Mouse (Mus musculus): Measurements from ENCODE around the gene Vamp3. TPM values are rescaled to one million over a fixed set of nuclear protein-coding genes. Genes with fewer than 3 reads are reported as not detected.
A peak's percentile ranks its signal among the peaks of the same experiment; 100 is the strongest.

Gene Vamp3
- polyA plus RNA-seq, 1 experiment from 2014 or later, result 122 TPM

DNA sequence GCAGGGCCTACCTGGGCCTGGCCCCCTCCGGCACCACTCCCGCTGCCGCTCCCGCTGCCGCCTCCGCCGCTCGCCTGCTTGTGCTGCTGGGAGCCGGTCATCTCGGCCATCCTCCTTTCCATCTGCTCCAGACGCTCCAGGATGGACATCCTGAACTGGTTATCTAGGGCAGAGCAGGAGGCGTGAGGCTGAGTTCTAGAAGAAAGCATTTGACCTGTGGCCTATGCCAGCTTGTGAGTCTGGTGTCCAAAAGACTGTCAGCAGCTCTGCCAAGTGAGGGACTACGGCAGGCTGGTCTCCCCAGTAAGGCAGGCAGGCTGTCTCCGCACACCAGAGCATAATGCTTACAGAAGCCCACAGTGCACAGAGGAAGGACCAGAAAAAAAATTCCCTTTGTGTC lies 31.1 kb upstream of the Vamp3 start:
- Histone ChIP-seq H3K4me1 (ENCODE audit: control insufficient read depth, insufficient read depth, low read length) (no peaks in the 10 kb centered on the region), H3K4me2 (ENCODE audit: low read depth, low read length) (no peak overlapping the region), H3K4me3 (ENCODE audit: low read length) (no peak overlapping the region), H3K9ac (ENCODE audit: low read depth, low read length) (no peak overlapping the region), H3K36me3 (ENCODE audit: control insufficient read depth, insufficient read depth, low read length) (no peaks in the 10 kb centered on the region), H3K9me3 (ENCODE audit: control insufficient read depth, low read length) (no peaks in the 10 kb centered on the region), H3K27ac (ENCODE audit: low read length) (no peak overlapping the region), H3K27me3 (replicated peaks; ENCODE audit: control insufficient read depth, insufficient read depth, low read length) (no peaks in the 10 kb centered on the region)
- no peak for ATAC-seq
- 85% methylated on average over 14 of the region's 14 CpGs for WGBS

GRCm38 (mm10) chr4:151087358-151087757 lies 29.6 kb upstream of the Vamp3 start:
- Histone ChIP-seq H3K4me2 (ENCODE audit: low read depth, low read length) (no peak overlapping the region), H3K4me3 (ENCODE audit: low read length) (no peak overlapping the region), H3K36me3 (ENCODE audit: control insufficient read depth, insufficient read depth, low read length) (no peaks in the 10 kb centered on the region), H3K9ac (ENCODE audit: low read depth, low read length) (no peak overlapping the region), H3K27me3 (replicated peaks; ENCODE audit: control insufficient read depth, insufficient read depth, low read length) (no peaks in the 10 kb centered on the region), H3K27ac (ENCODE audit: low read length) (no peak overlapping the region), H3K9me3 (ENCODE audit: control insufficient read depth, low read length) (no peaks in the 10 kb centered on the region), H3K4me1 (ENCODE audit: control insufficient read depth, insufficient read depth, low read length) (no peaks in the 10 kb centered on the region)
- 96% methylated on average over 1 of the region's 1 CpGs for WGBS
- ATAC-seq, result no peak

GRCm38 (mm10) chr4:151083027-151083426 lies 25.3 kb upstream of the Vamp3 start:
- H3K4me3 ChIP-seq (ENCODE audit: low read length), result no peak overlapping the region
- no peaks in the 10 kb centered on the region for H3K4me1 ChIP-seq (ENCODE audit: control insufficient read depth, insufficient read depth, low read length)
- H3K9me3 ChIP-seq (ENCODE audit: control insufficient read depth, low read length), result no peaks in the 10 kb centered on the region
- H3K27me3 ChIP-seq (replicated peaks; ENCODE audit: control insufficient read depth, insufficient read depth, low read length), result no peaks in the 10 kb centered on the region
- H3K36me3 ChIP-seq (ENCODE audit: control insufficient read depth, insufficient read depth, low read length), result no peaks in the 10 kb centered on the region
- H3K9ac ChIP-seq (ENCODE audit: low read depth, low read length), result no peak overlapping the region
- no peak overlapping the region for H3K27ac ChIP-seq (ENCODE audit: low read length)
- 73% methylated on average over 5 of the region's 5 CpGs for WGBS
- no peak for ATAC-seq
- H3K4me2 ChIP-seq (ENCODE audit: low read depth, low read length), result no peak overlapping the region

- ATAC-seq, result no peak
- Histone ChIP-seq H3K27ac (ENCODE audit: low read length) (no peak overlapping the region), H3K4me2 (ENCODE audit: low read depth, low read length) (no peak overlapping the region), H3K9me3 (ENCODE audit: control insufficient read depth, low read length) (no peaks in the 10 kb centered on the region), H3K36me3 (ENCODE audit: control insufficient read depth, insufficient read depth, low read length) (no peaks in the 10 kb centered on the region), H3K9ac (ENCODE audit: low read depth, low read length) (no peak overlapping the region), H3K27me3 (replicated peaks; ENCODE audit: control insufficient read depth, insufficient read depth, low read length) (no peaks in the 10 kb centered on the region), H3K4me1 (ENCODE audit: control insufficient read depth, insufficient read depth, low read length) (no peaks in the 10 kb centered on the region), H3K4me3 (ENCODE audit: low read length) (no peak overlapping the region)
- 92% methylated on average over 13 of the region's 13 CpGs for WGBS
Observed at GRCm38 (mm10) chr4:151081977-151082376, 24.2 kb upstream of the Vamp3 start.

GRCm38 (mm10) chr4:151081355-151081754 lies 23.6 kb upstream of the Vamp3 start:
- H3K36me3 ChIP-seq (ENCODE audit: control insufficient read depth, insufficient read depth, low read length), result no peaks in the 10 kb centered on the region
- 70% methylated on average over 2 of the region's 2 CpGs for WGBS
- no peaks in the 10 kb centered on the region for H3K4me1 ChIP-seq (ENCODE audit: control insufficient read depth, insufficient read depth, low read length)
- no peak overlapping the region for H3K4me3 ChIP-seq (ENCODE audit: low read length)
- no peak overlapping the region for H3K9ac ChIP-seq (ENCODE audit: low read depth, low read length)
- no peak overlapping the region for H3K27ac ChIP-seq (ENCODE audit: low read length)
- H3K27me3 ChIP-seq (replicated peaks; ENCODE audit: control insufficient read depth, insufficient read depth, low read length), result no peaks in the 10 kb centered on the region
- no peak for ATAC-seq
- H3K9me3 ChIP-seq (ENCODE audit: control insufficient read depth, low read length), result no peaks in the 10 kb centered on the region
- no peak overlapping the region for H3K4me2 ChIP-seq (ENCODE audit: low read depth, low read length)

DNA sequence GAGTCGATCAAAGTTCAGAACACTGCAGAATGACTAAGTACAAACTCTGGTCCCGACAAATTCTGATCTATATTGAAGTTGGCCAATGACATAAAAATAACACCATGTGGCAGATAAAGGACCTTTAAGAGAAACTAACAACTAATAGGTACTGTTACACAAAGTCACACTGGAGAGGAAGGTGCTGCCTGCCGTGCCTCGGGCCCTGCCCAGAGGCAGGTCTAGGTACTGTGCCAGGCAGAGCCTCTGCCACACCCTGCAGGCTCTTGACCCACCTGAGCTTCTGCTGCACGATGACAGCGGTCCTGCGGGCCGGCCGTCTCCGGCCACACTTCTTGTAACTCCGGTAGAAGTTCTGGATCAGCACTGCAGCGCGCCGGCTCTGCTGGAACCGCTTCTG lies 17.1 kb upstream of the Vamp3 start:
- 0 out of 2 replicates have a peak, but pooled peaks have one; percentile 50 for ATAC-seq
- Histone ChIP-seq H3K27me3 (replicated peaks; ENCODE audit: control insufficient read depth, insufficient read depth, low read length) (no peaks in the 10 kb centered on the region), H3K4me2 (ENCODE audit: low read depth, low read length) (no peak overlapping the region), H3K4me1 (ENCODE audit: control insufficient read depth, insufficient read depth, low read length) (no peaks in the 10 kb centered on the region), H3K36me3 (ENCODE audit: control insufficient read depth, insufficient read depth, low read length) (no peaks in the 10 kb centered on the region), H3K27ac (ENCODE audit: low read length) (no peak overlapping the region), H3K4me3 (ENCODE audit: low read length) (no peak overlapping the region), H3K9ac (ENCODE audit: low read depth, low read length) (no peak overlapping the region), H3K9me3 (ENCODE audit: control insufficient read depth, low read length) (no peaks in the 10 kb centered on the region)
- WGBS, result 85% methylated on average over 15 of the region's 15 CpGs

GRCm38 (mm10) chr4:151073108-151073744 lies 15.5 kb upstream of the Vamp3 start:
- ATAC-seq, result peak; percentile 62; the same call in 1 of the 2 replicates
- H3K36me3 ChIP-seq (ENCODE audit: control insufficient read depth, insufficient read depth, low read length), result no peaks in the 10 kb centered on the region
- H3K27ac ChIP-seq (ENCODE audit: low read length), result no peak overlapping the region
- H3K4me2 ChIP-seq (ENCODE audit: low read depth, low read length), result no peak overlapping the region
- WGBS, result 50% methylated on average over 13 of the region's 13 CpGs
- H3K4me3 ChIP-seq (ENCODE audit: low read length), result no peak overlapping the region
- H3K4me1 ChIP-seq (ENCODE audit: control insufficient read depth, insufficient read depth, low read length), result no peaks in the 10 kb centered on the region
- H3K9me3 ChIP-seq (ENCODE audit: control insufficient read depth, low read length), result no peaks in the 10 kb centered on the region
- H3K27me3 ChIP-seq (replicated peaks; ENCODE audit: control insufficient read depth, insufficient read depth, low read length), result no peaks in the 10 kb centered on the region
- H3K9ac ChIP-seq (ENCODE audit: low read depth, low read length), result no peak overlapping the region

DNA sequence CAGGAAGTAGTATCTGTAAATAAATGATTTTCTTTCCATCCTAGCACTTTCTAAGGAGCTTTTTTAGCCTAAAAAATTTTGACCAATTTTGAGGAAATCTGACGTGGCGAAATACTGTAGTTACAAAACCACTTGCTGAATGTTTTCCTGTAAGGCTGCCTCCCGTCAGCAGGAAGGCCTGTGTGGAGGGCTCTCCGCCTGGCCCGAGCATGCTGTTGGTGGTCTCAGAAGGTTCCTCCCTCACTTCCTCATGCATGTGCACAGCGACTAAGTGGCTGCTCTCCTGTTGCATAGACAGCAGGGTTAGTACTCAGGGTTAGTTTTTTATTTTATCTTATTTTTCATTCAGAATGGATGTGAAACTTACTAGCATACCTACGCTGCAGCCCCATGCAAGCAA lies 13.2 kb upstream of the Vamp3 start:
- 82% methylated on average over 7 of the region's 7 CpGs for WGBS
- H3K9me3 ChIP-seq (ENCODE audit: control insufficient read depth, low read length), result no peaks in the 10 kb centered on the region
- no peak overlapping the region for H3K27ac ChIP-seq (ENCODE audit: low read length)
- H3K9ac ChIP-seq (ENCODE audit: low read depth, low read length), result no peak overlapping the region
- H3K4me1 ChIP-seq (ENCODE audit: control insufficient read depth, insufficient read depth, low read length), result no peaks in the 10 kb centered on the region
- no peak for ATAC-seq
- H3K36me3 ChIP-seq (ENCODE audit: control insufficient read depth, insufficient read depth, low read length), result no peaks in the 10 kb centered on the region
- no peak overlapping the region for H3K4me2 ChIP-seq (ENCODE audit: low read depth, low read length)
- H3K4me3 ChIP-seq (ENCODE audit: low read length), result no peak overlapping the region
- H3K27me3 ChIP-seq (replicated peaks; ENCODE audit: control insufficient read depth, insufficient read depth, low read length), result no peaks in the 10 kb centered on the region

GRCm38 (mm10) chr4:151068751-151069150 lies 11.0 kb upstream of the Vamp3 start:
- Histone ChIP-seq H3K36me3 (ENCODE audit: control insufficient read depth, insufficient read depth, low read length) (no peaks in the 10 kb centered on the region), H3K4me1 (ENCODE audit: control insufficient read depth, insufficient read depth, low read length) (no peaks in the 10 kb centered on the region), H3K4me2 (ENCODE audit: low read depth, low read length) (no peak overlapping the region), H3K27me3 (replicated peaks; ENCODE audit: control insufficient read depth, insufficient read depth, low read length) (no peaks in the 10 kb centered on the region), H3K27ac (ENCODE audit: low read length) (no peak overlapping the region), H3K9me3 (ENCODE audit: control insufficient read depth, low read length) (no peaks in the 10 kb centered on the region), H3K9ac (ENCODE audit: low read depth, low read length) (no peak overlapping the region), H3K4me3 (ENCODE audit: low read length) (no peak overlapping the region)
- no peak for ATAC-seq
- 70% methylated on average over 4 of the region's 4 CpGs for WGBS

GRCm38 (mm10) chr4:151059566-151059965 lies 1.8 kb upstream of the Vamp3 start:
- no peak overlapping the region for H3K4me3 ChIP-seq (ENCODE audit: low read length)
- no peak for ATAC-seq

More at GRCm38 (mm10) chr4:151059566-151059965, 1.8 kb upstream of the Vamp3 start:
- 96% methylated on average over 4 of the region's 4 CpGs for WGBS
- H3K27ac ChIP-seq (ENCODE audit: low read length), result no peak overlapping the region
- H3K4me1 ChIP-seq (ENCODE audit: control insufficient read depth, insufficient read depth, low read length), result peaks cover 7% of the 10 kb centered on the region; the same call in 1 of the 2 replicates
- H3K9ac ChIP-seq (ENCODE audit: low read depth, low read length), result no peak overlapping the region
- no peak overlapping the region for H3K4me2 ChIP-seq (ENCODE audit: low read depth, low read length)
- 0 out of 2 replicates have a peak, but pooled peaks cover 4% of the 10 kb centered on the region for H3K9me3 ChIP-seq (ENCODE audit: control insufficient read depth, low read length)
- H3K36me3 ChIP-seq (ENCODE audit: control insufficient read depth, insufficient read depth, low read length), result no peaks in the 10 kb centered on the region
- H3K27me3 ChIP-seq (replicated peaks; ENCODE audit: control insufficient read depth, insufficient read depth, low read length), result no peaks in the 10 kb centered on the region
